Mouse (Mus musculus) forebrain, embryonic 16.5 days (tissue): ENCODE data around the gene Erc2. TPM values are rescaled to one million over a fixed set of nuclear protein-coding genes. Genes with fewer than 3 reads are reported as not detected.

Experiments
- ATAC-seq: fragments of 200-750 bp; cut with Nextera tagmentation; 2 replicates; pipeline ENCODE4 v1.8.0; 2017; ENCODE audit warnings: mild to moderate bottlenecking, moderate library complexity
- H3K27ac ChIP-seq: fragments of 300-500 bp; sonication (generic); 2 replicates; pipeline ENCODE4 v1.5.1; 2014; ENCODE audit warnings: low read length, control low read depth
- H3K27me3 ChIP-seq: fragments of 300-500 bp; sonication (generic); replicated peaks from 2 replicates; pipeline ENCODE4 v1.6.1; 2014; ENCODE audit warnings: low read length; ENCODE audit not compliant: control insufficient read depth, insufficient read depth
- H3K36me3 ChIP-seq: fragments of 300-500 bp; sonication (generic); 2 replicates; pipeline ENCODE4 v1.6.1; 2014; ENCODE audit not compliant: control insufficient read depth, insufficient read depth
- H3K4me1 ChIP-seq: fragments of 300-500 bp; sonication (generic); replicated peaks from 2 replicates; pipeline ENCODE4 v1.6.1; 2014; ENCODE audit warnings: low read length; ENCODE audit not compliant: control insufficient read depth, insufficient read depth
- H3K4me2 ChIP-seq: fragments of 300-500 bp; sonication (generic); 2 replicates; pipeline ENCODE4 v1.6.1; 2014; ENCODE audit warnings: mild to moderate bottlenecking, low read length, control low read depth
- H3K4me3 ChIP-seq: fragments of 300-500 bp; sonication (generic); replicated peaks from 2 replicates; pipeline ENCODE4 v1.5.1; 2014; ENCODE audit warnings: mild to moderate bottlenecking, low read length, control low read depth
- H3K9ac ChIP-seq: fragments of 300-500 bp; sonication (generic); replicated peaks from 2 replicates; pipeline ENCODE4 v1.6.1; 2014; ENCODE audit warnings: low read depth, low read length, control low read depth
- H3K9me3 ChIP-seq: fragments of 300-500 bp; sonication (generic); 2 replicates; pipeline ENCODE4 v1.6.1; 2016; ENCODE audit warnings: low read length; ENCODE audit not compliant: control insufficient read depth
- WGBS: fragments of 180-500 bp; shearing (Covaris S2); extraction: QIAGEN DNeasy Blood & Tissue Kit; methylation state at CpG from one replicate; pipeline ENCODE4 v1.1.7; 2014; 5-methylcytosine and 5-hydroxymethylcytosine counted together
- polyA plus RNA-seq: library from polyadenylated mRNA; unstranded; fragments of >200 nt; fragmentation: Nextera tagmentation; extraction: Ambion mirVana; gene quantifications from 2 replicates; pipeline ENCODE4 v1.2.1, GENCODE M21; 2015

The Erc2 gene
- polyA plus RNA-seq, 1 experiment from 2014 or later = 78.0 TPM

GRCm38 (mm10) chr14:28331108-28331507, 708.9 kb downstream of the Erc2 start:
- ATAC-seq = no peak
- no peak overlapping the region for H3K4me2 ChIP-seq

GRCm38 (mm10) chr14:28332351-28332953, 710.2 kb downstream of the Erc2 start:
- ATAC-seq = no peak
- H3K27ac ChIP-seq = no peak overlapping the region
- H3K36me3 ChIP-seq = no peaks in the 10 kb centered on the region
- no peaks in the 10 kb centered on the region for H3K27me3 ChIP-seq
- H3K9ac ChIP-seq = no peak overlapping the region
- H3K9me3 ChIP-seq = no peaks in the 10 kb centered on the region
- no peak overlapping the region for H3K4me3 ChIP-seq
- no peaks in the 10 kb centered on the region; the same call in 1 of the 2 replicates for H3K4me1 ChIP-seq
- no peak overlapping the region for H3K4me2 ChIP-seq
- 18% methylated on average over 3 of the region's 3 CpGs for WGBS

More at GRCm38 (mm10) chr14:28331108-28331507, 708.9 kb downstream of the Erc2 start:
- H3K9ac ChIP-seq = no peak overlapping the region
- no peak overlapping the region for H3K27ac ChIP-seq
- no peaks in the 10 kb centered on the region for H3K27me3 ChIP-seq
- H3K4me3 ChIP-seq = no peak overlapping the region
- WGBS = 89% methylated on average over 5 of the region's 5 CpGs
- no peaks in the 10 kb centered on the region; the same call in 1 of the 2 replicates for H3K4me1 ChIP-seq
- no peaks in the 10 kb centered on the region for H3K36me3 ChIP-seq
- no peaks in the 10 kb centered on the region for H3K9me3 ChIP-seq

GRCm38 (mm10) chr14:28339146-28339545, 716.9 kb downstream of the Erc2 start:
- Histone ChIP-seq H3K27ac (no peak overlapping the region), H3K9me3 (no peaks in the 10 kb centered on the region), H3K9ac (no peak overlapping the region), H3K4me3 (no peak overlapping the region), H3K27me3 (no peaks in the 10 kb centered on the region), H3K36me3 (no peaks in the 10 kb centered on the region), H3K4me1 (no peaks in the 10 kb centered on the region; the same call in 1 of the 2 replicates), H3K4me2 (no peak overlapping the region)
- WGBS = 87% methylated on average over 3 of the region's 3 CpGs
- ATAC-seq = no peak

GRCm38 (mm10) chr14:28349129-28349528, 726.9 kb downstream of the Erc2 start:
- H3K4me3 ChIP-seq = no peak overlapping the region
- no peaks in the 10 kb centered on the region for H3K36me3 ChIP-seq
- no peak overlapping the region for H3K27ac ChIP-seq
- H3K27me3 ChIP-seq = peaks cover 4% of the 10 kb centered on the region; the same call in 1 of the 2 replicates
- H3K9me3 ChIP-seq = no peaks in the 10 kb centered on the region
- 25% methylated on average over 1 of the region's 1 CpGs for WGBS
- no peak overlapping the region for H3K4me2 ChIP-seq
- no peak for ATAC-seq
- no peak overlapping the region for H3K9ac ChIP-seq
- H3K4me1 ChIP-seq = no peaks in the 10 kb centered on the region

- no peak overlapping the region for H3K4me2 ChIP-seq
- H3K36me3 ChIP-seq = no peaks in the 10 kb centered on the region
- H3K27ac ChIP-seq = no peak overlapping the region
- H3K9me3 ChIP-seq = no peaks in the 10 kb centered on the region
- ATAC-seq = no peak
- H3K27me3 ChIP-seq = peaks cover 4% of the 10 kb centered on the region; the same call in 1 of the 2 replicates
- no peaks in the 10 kb centered on the region for H3K4me1 ChIP-seq
- no peak overlapping the region for H3K4me3 ChIP-seq
- no peak overlapping the region for H3K9ac ChIP-seq
These were observed 733.8 kb downstream of the Erc2 start for GRCm38 (mm10) chr14:28356031-28356430.

GRCm38 (mm10) chr14:28359502-28359901, 737.3 kb downstream of the Erc2 start:
- H3K4me2 ChIP-seq = no peak overlapping the region
- ATAC-seq = no peak
- no peak overlapping the region for H3K9ac ChIP-seq
- 0 out of 2 replicates have a peak, but pooled peaks cover 2% of the 10 kb centered on the region for H3K27me3 ChIP-seq
- no peaks in the 10 kb centered on the region for H3K4me1 ChIP-seq
- no peak overlapping the region for H3K27ac ChIP-seq
- H3K4me3 ChIP-seq = no peak overlapping the region
- WGBS = 87% methylated on average over 4 of the region's 4 CpGs
- H3K9me3 ChIP-seq = no peaks in the 10 kb centered on the region
- H3K36me3 ChIP-seq = no peaks in the 10 kb centered on the region

GRCm38 (mm10) chr14:28359983-28360382, 737.8 kb downstream of the Erc2 start:
- Histone ChIP-seq H3K27ac (no peak overlapping the region), H3K4me3 (no peak overlapping the region), H3K4me1 (no peaks in the 10 kb centered on the region), H3K4me2 (no peak overlapping the region), H3K27me3 (0 out of 2 replicates have a peak, but pooled peaks cover 2% of the 10 kb centered on the region), H3K9ac (no peak overlapping the region), H3K36me3 (no peaks in the 10 kb centered on the region), H3K9me3 (no peaks in the 10 kb centered on the region)
- 90% methylated on average over 4 of the region's 4 CpGs for WGBS
- no peak for ATAC-seq

- Histone ChIP-seq H3K27me3 (peaks cover 4% of the 10 kb centered on the region; the same call in 1 of the 2 replicates), H3K36me3 (no peaks in the 10 kb centered on the region), H3K9me3 (no peaks in the 10 kb centered on the region), H3K27ac (no peak overlapping the region), H3K4me2 (no peak overlapping the region), H3K4me3 (no peak overlapping the region), H3K9ac (no peak overlapping the region), H3K4me1 (no peaks in the 10 kb centered on the region)
- 15% methylated on average over 4 of the region's 4 CpGs for WGBS
- no peak for ATAC-seq
These were observed 740.1 kb downstream of the Erc2 start for GRCm38 (mm10) chr14:28362336-28362735.

GRCm38 (mm10) chr14:28370713-28371112, 748.5 kb downstream of the Erc2 start:
- 86% methylated on average over 8 of the region's 8 CpGs for WGBS
- Histone ChIP-seq H3K4me3 (no peak overlapping the region), H3K27me3 (peaks cover 9% of the 10 kb centered on the region; the same call in 1 of the 2 replicates)

More at GRCm38 (mm10) chr14:28370713-28371112, 748.5 kb downstream of the Erc2 start:
- no peak overlapping the region for H3K27ac ChIP-seq
- H3K9me3 ChIP-seq = no peaks in the 10 kb centered on the region
- ATAC-seq = no peak
- peaks cover 4% of the 10 kb centered on the region for H3K4me1 ChIP-seq
- no peak overlapping the region for H3K9ac ChIP-seq
- H3K36me3 ChIP-seq = no peaks in the 10 kb centered on the region
- no peak overlapping the region for H3K4me2 ChIP-seq
